Mouse (Mus musculus) bone marrow, adult 2 months (tissue): ENCODE data around the gene Ccnf.

Experiments
- CTCF ChIP-seq: fragments of 200-500 bp; IDR thresholded peaks from 2 replicates; pipeline ENCODE4 v1.5.1; 2011; ENCODE audit warnings: low read length, control low read depth; ENCODE audit not compliant: control insufficient read depth, insufficient read depth
- POLR2A ChIP-seq: fragments of 200-500 bp; IDR thresholded peaks from 2 replicates; pipeline ENCODE4 v1.6.1; 2011; ENCODE audit warnings: low read depth, mild to moderate bottlenecking, control low read depth, low read length, borderline replicate concordance; ENCODE audit not compliant: control insufficient read depth

- TF ChIP-seq CTCF (no peak), POLR2A (no peak)
Observed at GRCm38 (mm10) chr17:24264766-24265165, 13.5 kb upstream of the Ccnf start.
